Mouse (Mus musculus): ENCODE data around the gene C87436.

The C87436 gene

GRCm38 (mm10) chr6:86431531-86431930 is 6.6 kb upstream of the C87436 start:
- DNase-seq: no peak

- no peak for DNase-seq
Observed at GRCm38 (mm10) chr6:86433696-86434095, 4.5 kb upstream of the C87436 start.

GRCm38 (mm10) chr6:86437711-86438110 is 463 bp upstream of the C87436 start:
- DNase-seq: peak; percentile 66

GRCm38 (mm10) chr6:86439119-86439496 is 934 bp downstream of the C87436 start:
- no peak for DNase-seq

- DNase-seq: no peak
Observed at GRCm38 (mm10) chr6:86439531-86439930, 1.4 kb downstream of the C87436 start.

- no peak for DNase-seq
Observed at GRCm38 (mm10) chr6:86441571-86441970, 3.4 kb downstream of the C87436 start.

GRCm38 (mm10) chr6:86445551-86445950 is 7.4 kb downstream of the C87436 start:
- DNase-seq: no peak

- no peak for DNase-seq
Observed at GRCm38 (mm10) chr6:86446927-86447568, 8.9 kb downstream of the C87436 start.

- no peak for DNase-seq
Observed at GRCm38 (mm10) chr6:86456727-86457126, 18.6 kb downstream of the C87436 start.

- no peak for DNase-seq
Observed at GRCm38 (mm10) chr6:86463079-86463478, 24.9 kb downstream of the C87436 start.

- DNase-seq: no peak
Observed at GRCm38 (mm10) chr6:86471317-86471716, 33.1 kb downstream of the C87436 start.

GRCm38 (mm10) chr6:86471760-86472099 is 33.6 kb downstream of the C87436 start:
- no peak for DNase-seq

GRCm38 (mm10) chr6:86472100-86472955 is 34.2 kb downstream of the C87436 start:
- peak; percentile 100 for DNase-seq

- DNase-seq: no peak
Observed at GRCm38 (mm10) chr6:86473077-86473476, 34.9 kb downstream of the C87436 start.

GRCm38 (mm10) chr6:86474072-86474471 is 35.9 kb downstream of the C87436 start:
- DNase-seq: no peak

GRCm38 (mm10) chr6:86474646-86475181 is 36.5 kb downstream of the C87436 start:
- no peak for DNase-seq

GRCm38 (mm10) chr6:86475462-86476167 is 37.4 kb downstream of the C87436 start:
- no peak for DNase-seq

- no peak for DNase-seq
Observed at GRCm38 (mm10) chr6:86476931-86477330, 38.8 kb downstream of the C87436 start.

- no peak for DNase-seq
Observed at GRCm38 (mm10) chr6:86479311-86479710, 41.1 kb downstream of the C87436 start.

GRCm38 (mm10) chr6:86479816-86480188 is 41.6 kb downstream of the C87436 start:
- DNase-seq: no peak

- DNase-seq: no peak
Observed at GRCm38 (mm10) chr6:86480189-86480831, 42.1 kb downstream of the C87436 start.

- DNase-seq: no peak
Observed at GRCm38 (mm10) chr6:86481871-86482270, 43.7 kb downstream of the C87436 start.

Data from liver (tissue).